Mouse (Mus musculus) kidney, postnatal 36 days (tissue): ENCODE measurements around the gene Gm49369.
"Not testable (repeated sequence)": the region's sequence is repeated elsewhere in the genome, so short reads cannot be mapped to it uniquely, and the experiment has no call there.

Experiments used
- DNase-seq, 2 experiments: peaks; one replicate each; pipeline ENCODE4 v3.0.0; 2021 to 2022; ENCODE audit warnings: mixed read lengths in 2 of 2

Gm49369 gene

DNA sequence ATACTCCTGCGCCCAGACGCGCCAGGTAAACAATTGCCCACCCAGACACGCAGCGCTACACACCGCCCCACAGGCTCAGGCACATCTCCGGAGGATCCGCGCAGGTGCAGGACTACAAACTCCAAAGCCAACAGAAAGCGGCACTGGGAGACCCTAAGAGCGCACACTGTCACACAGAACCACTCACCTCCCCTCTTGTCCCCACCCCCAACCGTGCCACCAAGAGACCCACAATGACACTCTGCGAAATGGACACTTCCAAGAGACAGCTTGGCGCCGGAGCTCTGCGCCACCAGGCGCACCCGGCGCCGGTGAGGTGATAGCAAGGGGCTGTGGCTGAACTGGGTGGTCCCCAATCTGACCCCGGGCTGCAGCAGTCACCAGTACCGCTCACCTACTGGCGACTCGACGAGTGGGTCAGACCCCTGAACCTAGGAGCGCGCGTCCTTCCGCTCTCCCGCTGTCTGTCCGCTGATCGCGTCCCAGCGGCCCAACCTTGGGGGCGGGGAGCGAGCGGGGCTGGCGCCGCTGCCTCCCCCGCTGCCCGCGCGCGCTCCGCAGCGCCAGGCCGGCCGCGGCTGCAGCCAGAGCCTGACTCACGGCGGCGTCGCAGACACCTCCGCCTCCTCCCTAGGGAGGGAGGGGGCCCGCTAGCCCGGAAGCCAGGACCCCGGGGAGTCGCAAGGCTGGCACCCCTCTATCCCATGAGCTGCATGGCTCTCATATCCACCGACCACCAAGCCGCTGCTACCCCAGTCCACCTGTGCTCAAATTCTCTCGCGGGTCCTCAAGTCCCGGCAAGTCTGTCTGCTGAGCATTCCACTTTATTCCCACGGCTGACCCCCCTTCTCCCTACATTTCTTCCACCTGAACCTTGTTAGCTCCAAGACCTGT is 10.5 kb downstream of the Gm49369 start:
- DNase-seq: peak in 1 of 2 experiments; percentile 50

GRCm38 (mm10) chr7:142371398-142371767 is 11.1 kb downstream of the Gm49369 start:
- no peak for DNase-seq

GRCm38 (mm10) chr7:142370937-142371336 is 11.5 kb downstream of the Gm49369 start:
- DNase-seq: no peak

DNA sequence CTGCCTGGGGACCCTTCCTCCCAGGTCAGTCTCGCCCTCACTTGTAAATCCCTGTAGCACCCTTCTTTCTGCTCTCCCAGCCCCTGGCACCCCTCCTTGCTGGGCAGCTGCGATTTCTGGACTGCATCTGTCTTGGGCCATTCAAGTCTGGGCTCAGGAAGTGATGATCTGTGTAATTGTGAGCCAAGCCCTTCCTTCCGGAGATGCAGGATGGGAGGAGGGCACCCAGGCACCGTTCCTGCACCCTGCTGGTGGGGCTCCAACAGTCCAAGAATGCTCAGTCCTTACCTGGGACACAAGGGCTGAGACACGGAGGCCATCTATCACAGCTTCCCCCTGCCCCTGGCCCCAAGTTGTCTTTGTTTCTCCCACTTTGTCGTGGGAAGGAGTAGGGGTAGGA is 12.6 kb downstream of the Gm49369 start:
- DNase-seq: peak; percentile 38

GRCm38 (mm10) chr7:142368856-142369255 is 13.6 kb downstream of the Gm49369 start:
- no peak for DNase-seq

DNA sequence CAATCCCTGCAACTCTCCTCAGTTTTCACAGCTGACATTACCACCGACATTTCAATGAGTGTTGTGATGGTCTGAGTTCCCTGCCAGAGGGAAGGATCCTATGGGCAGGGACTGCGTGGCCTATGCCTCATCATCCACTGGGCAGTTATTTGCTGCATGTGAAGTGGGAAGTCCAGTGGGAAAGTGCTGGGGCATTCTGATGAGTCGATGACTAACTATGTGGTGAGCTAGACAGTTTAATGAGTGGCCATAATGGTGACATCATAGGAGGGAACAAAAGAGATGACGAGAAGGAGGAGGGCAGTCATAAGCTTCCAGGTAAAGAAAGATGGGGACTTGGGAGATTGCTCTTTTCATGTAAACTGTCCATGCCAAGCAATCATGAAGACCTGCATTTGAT is 19.4 kb downstream of the Gm49369 start:
- no peak for DNase-seq

DNA sequence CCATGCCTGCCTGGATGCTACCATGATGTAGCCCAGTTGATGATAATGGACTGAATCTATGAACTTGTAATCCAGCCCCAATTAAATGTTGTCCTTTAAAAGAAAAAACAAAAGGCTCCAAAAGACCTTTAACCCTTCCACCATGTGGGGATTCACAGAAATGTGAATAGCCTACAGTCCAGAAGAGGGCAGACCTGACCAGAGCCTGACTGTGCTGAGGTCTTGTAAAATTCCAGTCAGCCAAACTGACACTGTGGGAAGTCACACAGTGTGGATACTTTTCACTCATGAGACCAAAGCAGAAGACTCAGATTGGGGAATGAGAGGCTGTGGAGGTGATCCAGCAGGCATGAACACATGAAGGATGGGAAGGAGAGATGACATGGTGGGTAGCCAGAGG is 21.7 kb downstream of the Gm49369 start:
- peak in 1 of 2 experiments; percentile 23 for DNase-seq

DNA sequence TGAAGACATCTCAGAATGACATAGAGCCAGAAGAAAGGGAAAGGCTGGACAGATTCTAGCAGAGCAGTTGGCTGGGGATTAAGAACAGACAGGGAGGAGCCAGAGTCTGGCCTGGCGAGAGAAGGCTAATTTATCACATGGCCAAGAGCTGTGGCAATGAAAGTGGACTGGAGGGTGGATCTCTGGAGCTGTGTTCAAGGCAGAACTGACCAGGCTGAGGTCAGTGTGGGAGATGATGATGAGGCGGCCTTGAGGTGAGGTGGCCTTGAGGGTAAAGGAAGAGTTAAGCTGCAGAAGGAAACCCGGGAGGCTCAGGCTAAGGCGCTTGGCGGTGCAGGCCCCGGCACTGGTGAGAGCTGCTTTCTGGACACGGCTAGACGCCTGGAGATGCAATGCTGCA is 23.3 kb downstream of the Gm49369 start:
- no peak for DNase-seq

GRCm38 (mm10) chr7:142357566-142357965 is 24.9 kb downstream of the Gm49369 start:
- no peak for DNase-seq

DNA sequence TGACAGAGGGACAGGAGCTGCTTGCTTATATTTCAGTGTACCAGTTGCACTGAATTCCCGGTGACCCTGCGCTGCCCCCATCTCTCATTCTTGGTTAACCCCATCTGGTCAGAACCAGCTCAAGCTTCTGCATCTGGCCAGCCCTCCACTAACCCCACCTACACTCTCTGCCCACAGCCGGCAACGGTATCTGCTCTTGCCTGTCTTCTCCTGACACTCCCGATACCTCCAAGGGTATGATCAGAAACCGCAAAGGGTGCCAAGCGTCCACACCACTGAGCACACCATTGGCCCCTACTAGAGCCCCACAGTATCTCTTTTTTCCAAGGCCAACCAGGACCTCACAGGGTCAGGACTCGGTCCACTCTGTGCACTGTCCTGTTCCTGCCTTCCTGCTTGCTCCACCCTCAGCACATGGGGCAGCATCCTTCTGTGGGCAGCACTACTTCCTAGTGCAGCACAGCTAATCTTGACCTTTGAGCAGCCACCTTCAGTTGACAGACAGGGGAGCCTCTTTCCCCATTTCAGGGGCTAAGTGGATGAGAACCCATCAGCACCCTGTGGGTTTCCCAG is 27.7 kb downstream of the Gm49369 start:
- no peak for DNase-seq

- no peak for DNase-seq
Measured at GRCm38 (mm10) chr7:142353854-142354253, 28.6 kb downstream of the Gm49369 start.

- no peak for DNase-seq
Measured at GRCm38 (mm10) chr7:142351569-142351968, 30.9 kb downstream of the Gm49369 start.

DNA sequence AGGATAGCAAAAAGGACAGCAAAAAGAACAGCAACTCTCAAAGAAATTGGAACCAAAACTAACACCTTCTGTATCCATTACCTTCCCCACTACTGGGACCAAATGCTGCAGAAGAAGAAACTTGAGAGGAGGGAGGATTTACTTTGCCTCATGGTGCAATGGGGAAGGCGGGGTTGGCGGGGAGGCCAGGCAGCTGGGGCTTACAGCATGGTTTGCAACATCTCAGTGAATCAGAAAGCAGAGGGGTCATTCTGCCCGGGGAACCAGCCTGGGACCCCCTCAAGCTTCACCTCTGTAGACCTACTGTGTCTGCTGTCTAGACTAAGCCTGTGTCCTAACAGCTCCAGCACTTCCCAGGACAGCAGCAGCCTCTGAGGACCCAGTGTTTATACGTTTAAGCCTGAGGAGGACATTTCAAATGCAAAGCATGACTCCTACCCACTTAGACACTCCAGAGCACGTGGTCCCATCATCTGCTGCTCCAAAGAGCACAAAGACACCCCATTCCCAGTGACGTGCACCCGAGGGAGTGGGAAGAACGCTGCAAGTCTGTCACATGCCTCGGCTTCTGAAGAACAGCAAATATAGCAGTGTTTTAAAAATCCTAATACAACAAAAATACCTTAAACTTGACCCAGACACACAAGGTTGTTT is 33.0 kb downstream of the Gm49369 start:
- no peak for DNase-seq

GRCm38 (mm10) chr7:142347542-142347941 is 34.9 kb downstream of the Gm49369 start:
- DNase-seq: no peak

DNA sequence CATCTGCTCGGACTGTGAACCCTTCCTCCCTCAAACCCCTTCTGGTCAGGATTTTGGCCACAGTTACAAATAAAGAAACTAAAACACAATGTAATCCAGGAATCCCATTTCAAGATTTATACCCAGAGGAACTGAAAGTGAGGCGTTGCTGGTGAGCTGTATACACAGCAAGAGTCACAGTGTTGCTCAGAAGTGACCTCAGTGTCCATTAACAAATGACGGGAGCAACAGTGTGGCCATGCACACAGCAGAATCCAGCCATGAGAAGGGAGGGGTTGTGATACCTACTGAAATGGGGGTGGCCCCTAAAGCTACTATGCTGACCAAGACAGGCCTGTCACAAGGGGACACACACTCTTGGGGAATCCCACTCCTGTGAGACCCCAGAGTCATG is 40.2 kb downstream of the Gm49369 start:
- no peak for DNase-seq

GRCm38 (mm10) chr7:142341564-142342246 is 40.8 kb downstream of the Gm49369 start:
- DNase-seq: no peak

DNA sequence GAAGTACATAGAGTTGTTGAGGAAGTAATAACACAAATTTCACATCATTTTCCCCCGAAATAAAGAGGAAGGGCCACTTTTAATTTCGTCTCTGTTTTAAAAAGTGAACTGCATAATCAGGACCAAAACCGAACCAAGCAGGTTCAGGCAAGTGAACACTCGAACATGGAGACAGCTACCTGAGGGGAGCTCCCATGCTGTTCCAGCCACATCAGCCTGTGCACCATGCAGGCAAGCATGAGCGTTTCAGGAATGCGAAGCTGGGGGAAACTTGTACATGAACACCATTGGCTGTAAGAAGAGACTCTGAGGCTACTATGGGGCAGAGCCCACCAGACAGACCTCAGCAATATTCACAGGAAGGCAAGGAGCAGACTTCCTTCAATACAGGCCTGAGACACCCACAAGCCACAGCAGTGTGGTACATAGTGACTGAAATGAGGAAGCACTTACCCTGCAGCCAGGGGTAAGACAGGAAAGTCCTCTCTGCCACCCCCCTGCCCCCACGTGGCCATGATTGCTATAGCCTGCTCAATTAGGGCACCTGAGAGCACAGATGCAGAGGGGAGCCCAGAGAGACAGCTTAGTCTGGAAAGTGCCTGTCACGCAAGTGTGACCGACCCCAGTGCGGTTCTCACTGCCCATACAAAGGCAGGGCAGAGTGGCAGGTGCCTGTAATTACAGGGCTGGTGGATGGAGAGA is 42.0 kb downstream of the Gm49369 start:
- no peak for DNase-seq

- DNase-seq: no peak
Measured at GRCm38 (mm10) chr7:142335151-142335550, 47.3 kb downstream of the Gm49369 start.

- peak; percentile 77 to 95 for DNase-seq
Measured at GRCm38 (mm10) chr7:142334246-142334645, 48.2 kb downstream of the Gm49369 start.

GRCm38 (mm10) chr7:142332741-142333140 is 49.7 kb downstream of the Gm49369 start:
- not testable (repeated sequence) for DNase-seq

- DNase-seq: no peak
Measured at GRCm38 (mm10) chr7:142331281-142331680, 51.2 kb downstream of the Gm49369 start.

GRCm38 (mm10) chr7:142330271-142330724 is 52.2 kb downstream of the Gm49369 start:
- peak; percentile 80 to 85 for DNase-seq
